Mouse (Mus musculus) layer of hippocampus, adult 9-10 months (tissue): ENCODE data around the gene Gtpbp10.

Source experiments
- DNase-seq: peaks from one replicate; pipeline ENCODE4 v3.0.0; 2022; ENCODE audit warnings: low spot score

Gene Gtpbp10

GRCm38 (mm10) chr5:5496393-5496792 lies 62.9 kb downstream of the Gtpbp10 start:
- DNase-seq = no peak

- DNase-seq = no peak
These were observed 64.3 kb downstream of the Gtpbp10 start for GRCm38 (mm10) chr5:5495042-5495441.

- DNase-seq = peak; percentile 46
These were observed 64.9 kb downstream of the Gtpbp10 start for GRCm38 (mm10) chr5:5494269-5495005.

- no peak for DNase-seq
These were observed 67.2 kb downstream of the Gtpbp10 start for GRCm38 (mm10) chr5:5492163-5492562.
